Mouse (Mus musculus): ENCODE data around the gene Trpc1.

GRCm38 (mm10) chr9:95771671-95772070 is 21.5 kb upstream of the Trpc1 start:
- TF ChIP-seq CTCF (IDR thresholded peaks at IDR 0.05) (no peak), EP300 (IDR thresholded peaks at IDR 0.05) (no peak)
